Mouse (Mus musculus): Measurements from ENCODE around the gene Ccne1. TPM values are rescaled to one million over a fixed set of nuclear protein-coding genes. Genes with fewer than 3 reads are reported as not detected.

Ccne1 gene
- 0.97 TPM for polyA plus RNA-seq (2014; fragmentation: Illumina TruSeq; extraction: RNeasy Lipid Tissue Mini Kit (QIAGEN cat#74804); ENCODE audit: insufficient read depth, low read depth, low replicate concordance)

DNA sequence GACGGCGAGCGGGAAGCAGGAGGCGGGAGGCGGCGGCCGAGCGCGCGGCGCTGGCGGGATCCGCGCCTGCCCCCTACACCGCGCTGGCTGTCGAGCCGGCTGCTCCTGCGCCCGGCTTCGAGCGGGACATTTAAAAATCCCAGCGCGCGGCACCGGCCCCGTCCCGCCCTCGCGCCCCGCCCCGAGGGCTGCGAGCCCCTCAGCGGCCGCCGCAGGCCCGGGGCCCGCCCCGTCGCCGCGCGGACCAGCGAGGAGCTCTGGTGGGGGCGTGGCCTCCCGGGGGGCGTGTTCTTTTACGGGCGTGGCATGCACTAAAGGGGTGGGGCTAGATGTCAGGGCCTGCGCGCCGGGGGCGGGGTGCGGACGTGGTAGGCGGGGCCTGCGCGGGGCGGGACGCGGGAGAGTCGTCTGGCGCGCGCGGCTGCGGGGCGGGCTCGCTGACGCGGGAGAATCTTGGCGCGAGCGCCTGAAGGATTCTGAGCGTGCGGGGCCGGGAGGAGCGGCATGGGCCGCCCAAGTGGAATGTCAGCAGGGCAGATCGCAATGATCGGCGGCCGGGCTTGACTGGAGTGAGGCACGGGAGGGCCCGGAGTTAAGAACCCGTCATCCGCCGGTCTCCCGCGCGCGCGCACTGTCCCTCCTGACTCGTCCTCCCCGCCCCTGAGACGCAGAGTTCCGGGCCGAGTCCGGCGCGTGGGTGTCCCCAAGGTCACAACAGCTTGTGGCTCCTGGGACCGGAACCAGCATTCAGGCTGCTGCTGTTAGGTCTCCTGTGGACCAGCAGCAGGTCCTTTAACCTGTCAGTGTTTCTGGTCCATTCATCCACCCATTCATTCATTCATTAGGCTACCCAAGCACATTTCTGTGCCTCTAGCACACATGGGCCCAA is at the start of gene Ccne1:
Gene Ccne1 (minus strand): TSS at position 164 of the 889 bp plus-strand sequence.

Other genes starting within 250 kb of the Ccne1 start
- gene Uri1, start 84.0 kb downstream of the Ccne1 start, polyA plus RNA-seq (2014; fragmentation: Illumina TruSeq; extraction: RNeasy Lipid Tissue Mini Kit (QIAGEN cat#74804); ENCODE audit: insufficient read depth, low read depth, low replicate concordance), result 21.3 TPM
- 15.9 TPM for gene 1600014C10Rik, start 75.7 kb upstream of the Ccne1 start, polyA plus RNA-seq (2014; fragmentation: Illumina TruSeq; extraction: RNeasy Lipid Tissue Mini Kit (QIAGEN cat#74804); ENCODE audit: insufficient read depth, low read depth, low replicate concordance)
- gene Plekhf1, start 120.5 kb upstream of the Ccne1 start, polyA plus RNA-seq (2014; fragmentation: Illumina TruSeq; extraction: RNeasy Lipid Tissue Mini Kit (QIAGEN cat#74804); ENCODE audit: insufficient read depth, low read depth, low replicate concordance), result 2.4 TPM
- 12.3 TPM for gene Pop4, start 163.9 kb upstream of the Ccne1 start, polyA plus RNA-seq (2014; fragmentation: Illumina TruSeq; extraction: RNeasy Lipid Tissue Mini Kit (QIAGEN cat#74804); ENCODE audit: insufficient read depth, low read depth, low replicate concordance)